Mouse (Mus musculus) heart, postnatal 0 days (tissue): ENCODE measurements at regions not wholly inside any gene's neighbourhood (a gene's known extent, or its start where the extent isn't known, plus 50 kb on each side); places are given as distances from the start of the nearest gene placed in this dataset.

ENCODE experiments used
- ATAC-seq: fragments of 200-750 bp; cut with Nextera tagmentation; 2 replicates; pipeline ENCODE4 v1.8.0; 2017; ENCODE audit warnings: low read depth, moderate number of reproducible peaks, moderate library complexity; ENCODE audit not compliant: insufficient read depth
- DNase-seq: peaks from one replicate; pipeline ENCODE4 v3.0.0-alpha.2; 2016; ENCODE audit warnings: low spot score
- H3K27ac ChIP-seq: fragments of 300-500 bp; sonication (generic); 2 replicates; pipeline ENCODE4 v1.5.1; 2014; ENCODE audit warnings: low read depth, mild to moderate bottlenecking
- H3K27me3 ChIP-seq: fragments of 300-500 bp; sonication (generic); 2 replicates; pipeline ENCODE4 v1.6.1; 2014; ENCODE audit warnings: low read length, mixed read lengths; ENCODE audit not compliant: control insufficient read depth, insufficient read depth
- H3K36me3 ChIP-seq: fragments of 300-500 bp; sonication (generic); replicated peaks from 2 replicates; pipeline ENCODE4 v1.6.1; 2014; ENCODE audit warnings: low read length, mixed read lengths; ENCODE audit not compliant: control insufficient read depth, insufficient read depth
- H3K4me1 ChIP-seq: fragments of 300-500 bp; sonication (generic); 2 replicates; pipeline ENCODE4 v1.6.1; 2014; ENCODE audit warnings: antibody characterized with exemption; ENCODE audit not compliant: control insufficient read depth, insufficient read depth
- H3K4me2 ChIP-seq: fragments of 300-500 bp; sonication (generic); 2 replicates; pipeline ENCODE4 v1.6.1; 2014; ENCODE audit warnings: low read depth, mild to moderate bottlenecking, low read length, moderate library complexity
- H3K4me3 ChIP-seq: fragments of 300-500 bp; sonication (generic); 2 replicates; pipeline ENCODE4 v1.5.1; 2014; ENCODE audit warnings: low read depth, low read length
- H3K9ac ChIP-seq: fragments of 300-500 bp; sonication (generic); replicated peaks from 2 replicates; pipeline ENCODE4 v1.6.1; 2014; ENCODE audit warnings: low read depth, low read length, mixed read lengths
- H3K9me3 ChIP-seq: fragments of 300-500 bp; sonication (generic); replicated peaks from 2 replicates; pipeline ENCODE4 v1.6.1; 2016; ENCODE audit warnings: low read length; ENCODE audit not compliant: control insufficient read depth
- CTCF ChIP-seq: IDR thresholded peaks from 2 replicates; pipeline ENCODE4 v1.5.1; 2016; ENCODE audit warnings: antibody characterized with exemption, control low read depth, low read depth
- EP300 ChIP-seq: IDR thresholded peaks from 2 replicates; pipeline ENCODE4 v1.6.1; 2016; ENCODE audit warnings: antibody characterized with exemption, low read depth
- WGBS: fragments of 180-500 bp; shearing (Covaris S2); extraction: QIAGEN DNeasy Blood & Tissue Kit; methylation state at CpG from one replicate; pipeline ENCODE4 v1.1.7; 2014; 5-methylcytosine and 5-hydroxymethylcytosine counted together

GRCm38 (mm10) chr2:11398949-11399348 is 154.9 kb downstream of the Pfkfb3 start:
- WGBS: 75% methylated on average over 6 of the region's 6 CpGs
- Histone ChIP-seq H3K27me3 (no peaks in the 10 kb centered on the region), H3K27ac (no peak overlapping the region), H3K9me3 (no peaks in the 10 kb centered on the region), H3K4me1 (no peaks in the 10 kb centered on the region), H3K4me3 (no peak overlapping the region), H3K9ac (no peak overlapping the region), H3K36me3 (no peaks in the 10 kb centered on the region), H3K4me2 (no peak overlapping the region)
- TF ChIP-seq EP300 (no peak), CTCF (no peak)
- no peak for ATAC-seq
- no peak for DNase-seq

- H3K27ac ChIP-seq: no peak overlapping the region
- no peak for TF ChIP-seq CTCF
- TF ChIP-seq EP300: no peak
- H3K27me3 ChIP-seq: no peaks in the 10 kb centered on the region
- H3K4me1 ChIP-seq: no peaks in the 10 kb centered on the region
- ATAC-seq (no peak), DNase-seq (no peak)
- no peak overlapping the region for H3K4me2 ChIP-seq
- H3K9me3 ChIP-seq: no peaks in the 10 kb centered on the region
- H3K4me3 ChIP-seq: no peak overlapping the region
- whole genome bisulfite sequencing: 49% methylated on average over 6 of the region's 6 CpGs
- H3K36me3 ChIP-seq: no peaks in the 10 kb centered on the region
- no peak overlapping the region for H3K9ac ChIP-seq
These were observed 155.5 kb downstream of the Pfkfb3 start for GRCm38 (mm10) chr2:11398391-11398790.

DNA sequence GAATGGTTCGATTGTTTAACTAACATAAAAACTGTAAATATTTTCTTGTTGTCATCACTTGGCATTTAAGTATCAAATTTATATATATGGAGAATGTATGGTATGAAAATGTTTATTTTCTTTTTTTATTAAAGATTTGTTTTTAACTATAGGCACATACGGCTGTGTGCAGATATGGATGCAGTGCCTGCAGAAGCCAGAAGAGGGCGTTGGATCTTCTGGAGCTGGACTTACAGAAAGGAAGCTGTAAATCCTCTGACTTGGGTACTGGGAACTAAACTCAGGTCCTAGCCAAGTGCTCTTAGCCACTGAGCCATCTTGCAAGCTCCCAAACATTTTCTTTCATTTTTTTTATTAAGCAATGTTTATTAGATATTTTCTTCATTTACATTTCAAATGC is 157.0 kb downstream of the Pfkfb3 start:
- TF ChIP-seq EP300 (no peak), CTCF (no peak)
- no peak overlapping the region for H3K4me2 ChIP-seq
- H3K9me3 ChIP-seq: no peaks in the 10 kb centered on the region
- H3K9ac ChIP-seq: no peak overlapping the region
- H3K36me3 ChIP-seq: no peaks in the 10 kb centered on the region
- H3K27ac ChIP-seq: no peak overlapping the region
- 77% methylated on average over 3 of the region's 3 CpGs for WGBS
- no peak for ATAC-seq
- no peaks in the 10 kb centered on the region for H3K27me3 ChIP-seq
- no peak overlapping the region for H3K4me3 ChIP-seq
- DNase-seq: no peak
- no peaks in the 10 kb centered on the region for H3K4me1 ChIP-seq

GRCm38 (mm10) chr2:11394675-11395349 is 159.1 kb downstream of the Pfkfb3 start:
- H3K36me3 ChIP-seq: no peaks in the 10 kb centered on the region
- no peak overlapping the region for H3K4me2 ChIP-seq
- H3K9me3 ChIP-seq: no peaks in the 10 kb centered on the region
- ATAC-seq (no peak), DNase-seq (no peak)
- no peak overlapping the region for H3K4me3 ChIP-seq
- no peak overlapping the region for H3K27ac ChIP-seq
- no peaks in the 10 kb centered on the region for H3K27me3 ChIP-seq
- 58% methylated on average over 4 of the region's 5 CpGs for WGBS
- H3K9ac ChIP-seq: no peak overlapping the region
- H3K4me1 ChIP-seq: no peaks in the 10 kb centered on the region
- no peak for TF ChIP-seq CTCF
- TF ChIP-seq EP300: no peak

DNA sequence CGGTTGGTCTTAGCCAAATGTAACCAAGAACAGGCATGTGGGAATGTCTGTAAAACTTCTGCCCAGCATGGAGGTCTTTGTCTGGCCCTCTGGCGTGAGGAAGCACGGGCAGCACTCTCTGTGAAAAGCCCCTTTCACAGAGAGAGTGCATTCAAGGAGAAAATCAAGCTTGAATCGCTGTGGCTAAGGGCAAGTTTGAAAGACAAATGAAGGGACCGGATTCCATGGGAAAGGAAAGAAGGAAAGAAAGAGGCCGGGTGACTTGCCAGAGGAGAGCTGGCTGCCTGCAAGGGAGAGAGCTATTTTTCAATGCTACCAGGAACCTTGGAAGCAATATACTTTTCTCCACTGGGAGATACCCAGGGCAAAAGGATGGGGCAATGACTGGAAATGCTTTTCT is 162.2 kb downstream of the Pfkfb3 start:
- Histone ChIP-seq H3K4me3 (no peak overlapping the region), H3K36me3 (no peaks in the 10 kb centered on the region), H3K4me1 (no peaks in the 10 kb centered on the region), H3K9ac (no peak overlapping the region), H3K27ac (no peak overlapping the region), H3K9me3 (no peaks in the 10 kb centered on the region), H3K27me3 (no peaks in the 10 kb centered on the region), H3K4me2 (no peak overlapping the region)
- DNase-seq (no peak), ATAC-seq (no peak)
- TF ChIP-seq EP300 (no peak), CTCF (no peak)
- 72% methylated on average over 6 of the region's 6 CpGs for WGBS
